Mouse (Mus musculus) kidney, adult 2 months (tissue): ENCODE measurements around the gene Nr1d1.
A peak's percentile ranks its signal among the peaks of the same experiment; 100 is the strongest.

Experiments
- CTCF ChIP-seq: fragments of 200-500 bp; conservative IDR thresholded peaks from 2 replicates; pipeline ENCODE4 v1.5.1; 2011; ENCODE audit warnings: low read depth, mild to moderate bottlenecking, control low read depth, low read length, moderate library complexity, mixed read lengths; ENCODE audit not compliant: insufficient read depth, insufficient read length
- POLR2A ChIP-seq: fragments of 200-500 bp; IDR thresholded peaks from one replicate; pipeline ENCODE4 v1.6.1; 2011; ENCODE audit warnings: low read depth, low read length, control low read depth

GRCm38 (mm10) chr11:98776843-98777590 lies 1.9 kb upstream of the Nr1d1 start:
- no peak for TF ChIP-seq CTCF
- peak; percentile 77 for TF ChIP-seq POLR2A
